Mouse (Mus musculus) olfactory bulb, adult 2 months (tissue): ENCODE measurements at regions not wholly inside any gene's neighbourhood (a gene's known extent, or its start where the extent isn't known, plus 50 kb on each side); places are given as distances from the start of the nearest gene placed in this dataset.

Experiments
- CTCF ChIP-seq: fragments of 200-500 bp; IDR thresholded peaks from 2 replicates; pipeline ENCODE4 v1.5.1; 2012; ENCODE audit warnings: low read depth, mild to moderate bottlenecking, low read length, moderate library complexity; ENCODE audit not compliant: insufficient read depth
- POLR2A ChIP-seq: fragments of 200-500 bp; IDR thresholded peaks from 2 replicates; pipeline ENCODE4 v1.6.1; 2012; ENCODE audit warnings: mild to moderate bottlenecking, low read depth, low read length, moderate library complexity; ENCODE audit not compliant: insufficient read depth

DNA sequence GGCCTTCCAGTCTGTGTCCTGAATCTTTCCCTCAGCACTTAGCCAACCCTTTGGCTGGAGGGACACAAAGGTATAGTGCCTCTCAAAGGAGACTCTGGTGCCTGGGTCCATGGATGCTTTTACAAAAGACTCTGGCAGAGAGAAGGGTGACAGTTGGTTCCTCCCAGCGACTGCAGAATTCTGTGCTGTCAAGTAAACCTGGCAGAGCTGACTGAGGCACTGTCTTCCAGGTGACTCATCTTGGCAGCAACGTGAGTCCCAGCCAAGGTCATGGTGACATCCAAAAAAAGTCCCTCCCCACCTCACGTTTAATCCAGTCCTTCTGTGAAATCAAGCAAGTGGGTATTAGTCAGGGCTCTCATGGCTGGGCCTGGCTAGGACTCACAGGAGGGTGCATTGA is 150.3 kb downstream of the Fam43a start:
- TF ChIP-seq CTCF (no peak), POLR2A (no peak)
